ENCODE assay signal across 10 mouse cellular contexts in genomic region chr9:119276321-119276720, GRCm38 (mm10). TPM values are rescaled to one million over a fixed set of nuclear protein-coding genes. Genes with fewer than 3 reads are reported as not detected.
DNase-seq lines count a peak whose midpoint lies in the region; ATAC-seq lines count a peak whose summit lies in the region.
"Had no signal": no experiment of that assay in that cellular context is flagged by ENCODE, and none has a peak within 500 bp of the region (broad histone marks: within the 10 kb centered on the region; RNA-seq: fewer than 3 reads in every experiment).

No protein-coding gene starts in this region.

- H3K4me2 ChIP-seq in hindbrain, embryonic 12.5 days (replicated peaks) = no peak overlapping the region
- H3K4me2 ChIP-seq in hindbrain, embryonic 11.5 days (replicated peaks; ENCODE audit: low read depth, low read length) = no peak overlapping the region

- no peaks in the 10 kb centered on the region for H3K9me3 ChIP-seq in hindbrain, embryonic 12.5 days (replicated peaks)
- H3K9me3 ChIP-seq in hindbrain, embryonic 11.5 days (ENCODE audit: control insufficient read depth, low read length) = no peaks in the 10 kb centered on the region
- H3K9me3 ChIP-seq: G1E; megakaryocyte, embryonic 14.5 days had no signal

- H3K27ac ChIP-seq in hindbrain, embryonic 12.5 days = 0 out of 2 replicates have a peak overlapping the region, but pooled peaks have one; percentile 17
- H3K27ac ChIP-seq in hindbrain, embryonic 11.5 days (ENCODE audit: low read depth, low read length) = no peak overlapping the region
- H3K27ac ChIP-seq: left cerebral cortex, adult 2 months had no signal

- no peak for DNase-seq in hindbrain, embryonic 11.5 days (ENCODE audit: low spot score)
- DNase-seq in right cerebral cortex, postnatal 10 days (ENCODE audit: low spot score in 2 of 2) = peak; percentile 68 to 77
- DNase-seq in right cerebral cortex, postnatal 36 days (ENCODE audit: low spot score in 2 of 2) = no peak
- DNase-seq in cerebellum, postnatal 14 days = peak; percentile 81 to 83
- peak; percentile 35 to 45 for DNase-seq in layer of hippocampus, postnatal 14 days (ENCODE audit: low spot score in 2 of 2)
- no peak for DNase-seq in thymus, postnatal 14 days

- H3K4me1 ChIP-seq in hindbrain, embryonic 12.5 days = no peaks in the 10 kb centered on the region
- no peaks in the 10 kb centered on the region for H3K4me1 ChIP-seq in hindbrain, embryonic 11.5 days (replicated peaks; ENCODE audit: control insufficient read depth, insufficient read depth, low read length)

- H3K9ac ChIP-seq in hindbrain, embryonic 12.5 days = no peak overlapping the region
- no peak overlapping the region for H3K9ac ChIP-seq in hindbrain, embryonic 11.5 days (ENCODE audit: low read depth, low read length)

- H3K36me3 ChIP-seq in hindbrain, embryonic 12.5 days = peaks cover 12% of the 10 kb centered on the region; the same call in 1 of the 2 replicates
- H3K36me3 ChIP-seq in hindbrain, embryonic 11.5 days (ENCODE audit: control insufficient read depth, insufficient read depth, low read length) = no peaks in the 10 kb centered on the region

- 83% methylated on average over 7 of the region's 7 CpGs for WGBS in hindbrain, embryonic 12.5 days
- WGBS in hindbrain, embryonic 11.5 days = 91% methylated on average over 7 of the region's 7 CpGs

- ATAC-seq in hindbrain, embryonic 12.5 days (ENCODE audit: low FRiP score) = no peak
- no peak for ATAC-seq in hindbrain, embryonic 11.5 days (ENCODE audit: low FRiP score)

- no peak overlapping the region for H3K4me3 ChIP-seq in hindbrain, embryonic 12.5 days
- H3K4me3 ChIP-seq in hindbrain, embryonic 11.5 days (ENCODE audit: low read depth, low read length) = no peak overlapping the region
- H3K4me3 ChIP-seq: left cerebral cortex, adult 2 months; megakaryocyte, embryonic 14.5 days had no signal

- no peaks in the 10 kb centered on the region for H3K27me3 ChIP-seq in hindbrain, embryonic 12.5 days
- no peaks in the 10 kb centered on the region for H3K27me3 ChIP-seq in hindbrain, embryonic 11.5 days (ENCODE audit: control insufficient read depth, insufficient read depth, low read length)
- H3K27me3 ChIP-seq: megakaryocyte, embryonic 14.5 days had no signal

RNA-seq across cellular contexts. Expression of gene Oxsr1, which starts 45.9 kb away (rescaled TPM):
- 18.9 and 19.6 TPM in 2 replicates for polyA plus RNA-seq in hindbrain, embryonic 12.5 days (2016; fragmentation: Nextera tagmentation; extraction: Ambion mirVana)
- 15.6 and 17.1 TPM in 2 replicates for polyA plus RNA-seq in hindbrain, embryonic 11.5 days (2014; fragmentation: Nextera tagmentation; extraction: Ambion mirVana)
- 10 to 100 TPM; 32.0 to 33.2 TPM for total RNA-seq in layer of hippocampus, postnatal 14 days (2021)

Comparison
In these comparisons a context has a peak if more than half of its experiments do, and no peak if none do; other contexts are left out.
1. DNase-seq: peak in right cerebral cortex, postnatal 10 days (2 of 2), cerebellum, postnatal 14 days (2 of 2) and layer of hippocampus, postnatal 14 days (2 of 2); none in hindbrain, embryonic 11.5 days (single experiment), right cerebral cortex, postnatal 36 days (0 of 2) and thymus, postnatal 14 days (single experiment).